Mouse (Mus musculus) brain, embryonic 14.5 days (tissue): ENCODE measurements around the gene Diablo. TPM values are rescaled to one million over a fixed set of nuclear protein-coding genes. Genes with fewer than 3 reads are reported as not detected.

Source experiments
- DNase-seq: peaks from one replicate; pipeline ENCODE4 v3.0.0-alpha.2; 2011; ENCODE audit warnings: low read depth
- CTCF ChIP-seq: fragments of 200-500 bp; IDR thresholded peaks from 2 replicates; pipeline ENCODE4 v1.5.1; 2012; ENCODE audit warnings: inconsistent platforms, mild to moderate bottlenecking, moderate library complexity, borderline replicate concordance; ENCODE audit not compliant: insufficient read depth, insufficient read length; ENCODE audit errors: extremely low read depth
- POLR2A ChIP-seq: fragments of 200-500 bp; IDR thresholded peaks from 2 replicates; pipeline ENCODE4 v1.6.1; 2012; ENCODE audit warnings: mild to moderate bottlenecking, inconsistent platforms, borderline replicate concordance; ENCODE audit not compliant: poor library complexity, insufficient read depth, insufficient read length, severe bottlenecking; ENCODE audit errors: extremely low read depth
- polyA plus RNA-seq: library from polyadenylated mRNA; depleted of rRNA; stranded (reverse); fragments of >200 nt; gene quantifications from 2 replicates; pipeline ENCODE4 v1.2.3, GENCODE M21; 2012; rRNA removed

Diablo gene
- polyA plus RNA-seq, 1 experiment, result 97.2 TPM

DNA sequence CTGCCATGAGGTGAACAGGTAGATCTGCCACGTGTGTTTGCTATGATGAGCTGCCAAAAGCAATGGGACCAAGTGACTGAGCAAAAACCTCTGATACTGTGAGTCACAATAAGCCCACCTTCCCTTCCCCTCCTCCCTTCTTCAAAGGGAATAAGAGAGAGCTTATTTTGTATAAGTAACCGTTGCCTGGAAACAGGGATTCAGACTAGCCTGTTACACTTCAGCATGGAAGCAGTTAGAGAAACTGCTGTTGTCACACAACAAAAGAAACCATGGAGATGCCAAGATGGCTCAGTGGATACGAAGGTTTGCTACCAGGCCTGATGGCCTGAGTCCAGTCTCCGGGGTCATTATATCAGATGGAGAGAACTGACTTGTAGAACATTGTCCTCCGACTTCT lies 50.2 kb downstream of the Diablo start:
- peak; percentile 49 for DNase-seq
- TF ChIP-seq CTCF, result no peak
- TF ChIP-seq POLR2A, result no peak

DNA sequence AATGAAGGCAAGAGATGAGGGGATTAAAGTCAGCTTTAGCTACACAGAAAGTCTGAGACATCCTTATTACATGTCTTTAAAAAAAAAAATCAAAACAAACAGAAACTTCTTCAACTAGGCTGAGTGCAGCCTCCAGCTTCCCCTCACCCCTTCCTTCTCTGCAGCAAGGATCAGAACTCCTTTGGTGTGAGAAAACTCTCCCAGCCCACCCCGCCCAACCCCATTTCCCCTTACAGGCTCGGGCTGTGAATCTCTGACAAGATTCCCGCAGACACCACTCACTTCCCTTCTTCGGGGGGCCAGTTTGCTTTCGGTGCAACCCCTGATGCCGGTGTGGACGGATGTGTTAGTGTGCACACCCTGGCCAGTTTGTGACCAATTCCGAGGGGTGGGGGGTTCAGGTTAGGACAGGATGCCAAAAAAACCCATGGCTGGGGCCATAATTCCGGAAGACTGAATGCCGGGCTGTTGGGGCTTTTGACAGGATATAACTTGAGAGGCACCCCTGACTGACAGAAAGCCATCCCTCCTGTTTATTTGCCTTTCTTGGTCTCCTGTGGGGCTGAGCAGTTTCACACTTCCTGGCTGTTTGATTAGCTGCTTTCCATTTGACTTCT lies 53.1 kb downstream of the Diablo start:
- DNase-seq, result peak; percentile 22
- TF ChIP-seq CTCF, result no peak
- TF ChIP-seq POLR2A, result no peak

DNA sequence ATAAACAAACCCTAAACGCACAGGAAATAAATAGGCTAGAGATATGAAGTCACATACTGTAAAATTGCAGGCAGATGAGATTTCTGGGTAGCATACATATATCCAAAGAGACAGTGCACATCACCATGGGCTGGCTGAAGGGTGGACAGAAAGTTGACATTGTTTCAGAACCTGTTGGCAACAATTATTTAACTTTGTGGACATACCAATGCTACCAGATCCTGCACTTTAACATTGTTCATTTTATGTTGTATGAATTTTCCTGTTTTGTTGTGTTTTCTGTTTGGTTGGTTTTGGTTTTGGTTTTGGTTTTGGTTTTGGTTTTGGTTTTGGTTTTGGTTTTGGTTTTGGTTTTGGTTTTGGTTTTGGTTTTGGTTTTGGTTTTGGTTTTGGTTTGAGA lies 59.3 kb downstream of the Diablo start:
- TF ChIP-seq CTCF (no peak), POLR2A (no peak)
- no peak for DNase-seq

DNA sequence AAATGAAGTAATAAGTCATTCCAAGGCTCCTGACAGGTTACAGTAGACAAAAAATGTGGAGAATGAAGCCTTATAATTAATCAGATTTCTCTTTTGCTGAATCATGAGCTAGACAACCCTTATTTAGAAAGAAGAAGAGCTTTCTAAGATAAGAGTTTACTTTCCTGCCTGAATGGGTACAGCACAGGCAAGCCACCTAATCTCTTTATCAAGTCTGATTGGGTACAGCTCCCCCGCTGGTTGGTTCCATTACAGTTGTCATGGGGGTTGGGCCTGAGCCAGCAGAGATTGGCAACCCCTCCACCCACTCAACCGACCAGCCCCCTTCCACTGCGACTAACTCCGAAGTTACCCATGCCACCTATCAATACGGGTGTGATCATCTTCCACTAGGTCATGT lies 62.6 kb downstream of the Diablo start:
- DNase-seq, result no peak
- TF ChIP-seq POLR2A (no peak), CTCF (no peak)

Other genes with a start within 250 kb of the Diablo start
- gene Bcl7a, start 180.3 kb downstream of the Diablo start, polyA plus RNA-seq, result 46.4 and 53.2 TPM in 2 replicates
- 37.5 TPM in 2 replicates for gene Mlxip, start 129.4 kb downstream of the Diablo start, polyA plus RNA-seq
- gene Lrrc43, start 34.9 kb downstream of the Diablo start, polyA plus RNA-seq, result 0.20 and 0.38 TPM in 2 replicates
- gene Il31, start 34.7 kb downstream of the Diablo start, polyA plus RNA-seq, result not detected in 2 replicates
- 2.5 and 4.3 TPM in 2 replicates for gene B3gnt4, start 13.7 kb downstream of the Diablo start, polyA plus RNA-seq
- gene Gm49027, start 1.3 kb upstream of the Diablo start, polyA plus RNA-seq, result 10.2 and 10.3 TPM in 2 replicates
- 32.4 and 45.6 TPM in 2 replicates for gene Vps33a, start 48.9 kb upstream of the Diablo start, polyA plus RNA-seq
- 73.9 and 94.8 TPM in 2 replicates for gene Clip1, start 160.4 kb upstream of the Diablo start, polyA plus RNA-seq
- 79.2 and 91.8 TPM in 2 replicates for gene Zcchc8, start 196.9 kb upstream of the Diablo start, polyA plus RNA-seq
- gene Rsrc2, start 225.2 kb upstream of the Diablo start, polyA plus RNA-seq, result 112 and 115 TPM in 2 replicates
- 10.3 and 17.5 TPM in 2 replicates for gene Kntc1, start 225.5 kb upstream of the Diablo start, polyA plus RNA-seq